Mouse (Mus musculus) CH12.LX (cell line): ENCODE results near the gene Dmbx1. TPM values are rescaled to one million over a fixed set of nuclear protein-coding genes. Genes with fewer than 3 reads are reported as not detected.

ENCODE experiments used
- DNase-seq: peaks from one replicate; pipeline ENCODE4 v3.0.0-alpha.2; 2013; ENCODE audit errors: extremely low read depth
- H3K27ac ChIP-seq: 2 replicates; pipeline ENCODE4 v1.5.1; 2012; ENCODE audit warnings: low read depth, mild to moderate bottlenecking, control low read depth, moderate library complexity; ENCODE audit not compliant: insufficient read depth
- H3K27me3 ChIP-seq: replicated peaks from 2 replicates; pipeline ENCODE3; 2012; ENCODE audit warnings: inconsistent platforms
- H3K36me3 ChIP-seq, 2 experiments: replicated peaks in 1 of 2; 2 replicates each; pipeline versions ENCODE3 to v1.6.1; 2012; ENCODE audit warnings: inconsistent platforms in 1 of 2, low read length in 1 of 2, mild to moderate bottlenecking in 1 of 2, mixed read lengths in 1 of 2, moderate library complexity in 1 of 2; ENCODE audit not compliant: control insufficient read depth in 1 of 2, insufficient read depth in 1 of 2
- H3K4me1 ChIP-seq, 2 experiments: 2 replicates each; pipeline ENCODE4 v1.6.1; 2012; ENCODE audit warnings: inconsistent platforms in 1 of 2, moderate library complexity in 1 of 2; ENCODE audit not compliant: insufficient read depth in 2 of 2, control insufficient read depth in 1 of 2
- H3K4me2 ChIP-seq: 2 replicates; pipeline ENCODE4 v1.6.1; 2012; ENCODE audit warnings: low read depth, mild to moderate bottlenecking, control low read depth; ENCODE audit not compliant: poor library complexity, insufficient read depth, severe bottlenecking
- H3K4me3 ChIP-seq, 3 experiments: fragments of 150-350 bp in 1 of 3; sonication (generic) in 1 of 3; replicated peaks in 1 of 3; 2 replicates each; pipeline versions ENCODE3 to v1.5.1; 2011 to 2012; ENCODE audit warnings: low read depth in 2 of 3, low read length in 2 of 3, mild to moderate bottlenecking in 2 of 3, moderate library complexity in 2 of 3, control low read depth in 1 of 3, improper control_type of control experiment in 1 of 3, inconsistent platforms in 1 of 3, mixed read lengths in 1 of 3; ENCODE audit not compliant: poor library complexity in 1 of 3
- H3K79me2 ChIP-seq: replicated peaks from 2 replicates; pipeline ENCODE4 v1.6.1; 2012; ENCODE audit warnings: mild to moderate bottlenecking, moderate library complexity; ENCODE audit not compliant: control insufficient read depth, poor library complexity, insufficient read depth, severe bottlenecking; ENCODE audit errors: extremely low read depth
- H3K9ac ChIP-seq: 2 replicates; pipeline ENCODE4 v1.6.1; 2012; ENCODE audit warnings: low read depth, mild to moderate bottlenecking, control low read depth, moderate library complexity; ENCODE audit not compliant: insufficient read depth
- H3K9me3 ChIP-seq: replicated peaks from 2 replicates; pipeline ENCODE3; 2012; ENCODE audit warnings: low read length, inconsistent platforms, mixed read lengths
- BHLHE40 ChIP-seq: IDR thresholded peaks from 2 replicates; pipeline ENCODE4 v1.6.1; 2011; ENCODE audit warnings: mild to moderate bottlenecking, low read depth, low read length, improper control_type of control experiment
- CHD1 ChIP-seq: IDR thresholded peaks from 2 replicates; pipeline ENCODE4 v1.6.1; 2012; ENCODE audit warnings: low read depth, low read length, improper control_type of control experiment, inconsistent platforms
- CHD2 ChIP-seq: IDR thresholded peaks from 2 replicates; pipeline ENCODE4 v1.6.1; 2011; ENCODE audit warnings: low read length, improper control_type of control experiment
- CTCF ChIP-seq, 2 experiments: IDR thresholded peaks in 1 of 2; conservative IDR thresholded peaks in 1 of 2; 2 replicates each; pipeline ENCODE4 v1.5.1; 2011 to 2012; ENCODE audit warnings: low read depth in 2 of 2, low read length in 2 of 2, improper control_type of control experiment in 1 of 2, inconsistent platforms in 1 of 2, mild to moderate bottlenecking in 1 of 2, moderate library complexity in 1 of 2
- ELF1 ChIP-seq: IDR thresholded peaks from 2 replicates; pipeline ENCODE4 v1.6.1; 2014; ENCODE audit warnings: low read depth, mild to moderate bottlenecking, inconsistent platforms, low read length, improper control_type of control experiment
- GABPA ChIP-seq: IDR thresholded peaks from 2 replicates; pipeline ENCODE4 v1.6.1; 2012; ENCODE audit warnings: low read depth, low read length, improper control_type of control experiment, inconsistent platforms; ENCODE audit not compliant: insufficient replicate concordance
- IRF4 ChIP-seq: IDR thresholded peaks from 2 replicates; pipeline ENCODE4 v1.6.1; 2014; ENCODE audit warnings: low read depth, mild to moderate bottlenecking, inconsistent platforms, low read length, improper control_type of control experiment
- MAFK ChIP-seq: IDR thresholded peaks from 2 replicates; pipeline ENCODE4 v1.6.1; 2011; ENCODE audit warnings: low read length, improper control_type of control experiment; ENCODE audit not compliant: insufficient replicate concordance
- MAZ ChIP-seq: IDR thresholded peaks from 2 replicates; pipeline ENCODE4 v1.6.1; 2012; ENCODE audit warnings: low read depth, mild to moderate bottlenecking, inconsistent platforms, low read length, improper control_type of control experiment, moderate library complexity
- MXI1 ChIP-seq: IDR thresholded peaks from 2 replicates; pipeline ENCODE4 v1.6.1; 2011; ENCODE audit warnings: mild to moderate bottlenecking, low read depth, low read length, improper control_type of control experiment
- NELFE ChIP-seq: IDR thresholded peaks from 2 replicates; pipeline ENCODE4 v1.6.1; 2011; ENCODE audit warnings: low read depth, low read length, improper control_type of control experiment
- NRF1 ChIP-seq: IDR thresholded peaks from 2 replicates; pipeline ENCODE4 v1.6.1; 2014; ENCODE audit warnings: low read depth, mild to moderate bottlenecking, inconsistent platforms, low read length, improper control_type of control experiment, moderate library complexity
- PAX5 ChIP-seq: IDR thresholded peaks from 2 replicates; pipeline ENCODE4 v1.6.1; 2012; ENCODE audit warnings: low read length, inconsistent platforms, mixed read lengths
- RCOR1 ChIP-seq: conservative IDR thresholded peaks from 2 replicates; pipeline ENCODE4 v1.6.1; 2012; ENCODE audit warnings: low read depth, mild to moderate bottlenecking, inconsistent platforms, low read length, improper control_type of control experiment
- SMC3 ChIP-seq: IDR thresholded peaks from 2 replicates; pipeline ENCODE4 v1.6.1; 2011; ENCODE audit warnings: low read depth, low read length, improper control_type of control experiment
- TCF12 ChIP-seq: IDR thresholded peaks from 2 replicates; pipeline ENCODE4 v1.6.1; 2014; ENCODE audit warnings: low read depth, mild to moderate bottlenecking, inconsistent platforms, low read length, improper control_type of control experiment
- UBTF ChIP-seq: IDR thresholded peaks from 2 replicates; pipeline ENCODE4 v1.6.1; 2012; ENCODE audit warnings: low read depth, mild to moderate bottlenecking, inconsistent platforms, low read length, improper control_type of control experiment, moderate library complexity
- ZC3H11A ChIP-seq: IDR thresholded peaks from 2 replicates; pipeline ENCODE4 v1.6.1; 2012; ENCODE audit warnings: low read depth, mild to moderate bottlenecking, inconsistent platforms, low read length, improper control_type of control experiment
- ZMIZ1 ChIP-seq: IDR thresholded peaks from 2 replicates; pipeline ENCODE4 v1.6.1; 2012; ENCODE audit warnings: low read depth, mild to moderate bottlenecking, inconsistent platforms, low read length, improper control_type of control experiment
- dilution Hi-C: fragments of 300-500 bp; cut with MboI; formaldehyde crosslinking; loops from 2 replicates; pipeline ENCODE4 v1.14.3; 2020; ENCODE audit warnings: low sequenced_read_pairs; ENCODE audit not compliant: extremely low pct_unique_long_range_greater_than_20kb, extremely low pct_ligation_motif_present
- in situ Hi-C: fragments of 300-500 bp; cut with MboI; formaldehyde crosslinking; loops from 3 replicates; pipeline ENCODE4 v1.14.3; 2019; ENCODE audit warnings: low sequenced_read_pairs, low pct_ligation_motif_present, low pct_unique_long_range_greater_than_20kb, mixed read lengths
- polyA plus RNA-seq: library from polyadenylated mRNA; unstranded; fragments of >175 nt; gene quantifications from 2 replicates; pipeline ENCODE4 v1.2.1, GENCODE M21; 2012; ENCODE audit warnings: low read depth; ENCODE audit not compliant: insufficient read length
- total RNA-seq, 2 experiments: library from RNA; depleted of rRNA; stranded (reverse); fragments of 300-350 nt in 1 of 2; fragments of >200 nt in 1 of 2; gene quantifications; 2 replicates each; pipeline ENCODE4 v1.2.3; 2012 to 2014

The Dmbx1 gene
- total and polyA plus RNA-seq, 3 experiments, result not detected

DNA sequence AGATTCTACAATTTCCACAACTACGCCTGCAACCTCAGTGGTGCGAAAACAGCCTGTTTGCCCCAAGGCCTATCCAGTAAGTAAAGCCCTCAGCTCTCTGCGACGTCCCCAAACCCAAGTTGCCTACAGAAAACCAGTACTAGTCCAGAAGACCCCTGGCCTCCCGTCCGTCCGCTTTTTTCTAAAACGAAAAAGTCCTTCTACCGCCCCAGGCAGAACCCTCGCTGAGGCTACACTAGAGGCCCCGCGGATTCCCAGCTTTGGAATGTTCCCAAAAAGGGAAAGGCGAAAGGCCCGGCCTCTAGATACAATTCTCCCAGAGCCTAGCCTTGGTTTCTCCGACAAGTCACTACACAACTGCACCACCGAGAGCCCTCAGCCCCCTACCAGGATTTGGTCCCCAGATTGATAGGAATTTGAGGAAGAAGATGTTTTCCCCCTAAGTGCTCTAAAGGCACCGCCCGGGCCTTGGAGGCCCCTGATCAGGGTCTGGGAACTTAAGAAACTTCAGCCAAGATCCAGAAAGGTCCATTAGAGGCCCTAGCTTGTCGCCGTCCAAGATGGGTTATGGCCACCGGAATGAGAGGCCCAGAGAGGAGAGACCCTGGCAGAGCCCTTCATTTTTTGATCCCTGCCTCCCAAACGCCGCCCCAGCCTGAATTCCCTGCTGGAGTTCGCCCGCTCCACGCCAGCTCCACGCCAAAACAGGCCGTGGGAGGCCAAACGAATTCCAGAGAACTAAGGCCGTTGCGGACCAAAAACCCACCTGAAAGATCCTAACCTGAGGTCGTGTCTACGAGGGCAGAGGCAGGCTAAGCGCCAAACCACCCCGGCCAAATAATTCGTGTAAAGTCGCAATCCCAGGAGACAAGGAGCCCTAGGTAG is 1.2 kb downstream of the Dmbx1 start:
- no peak overlapping the region for H3K27ac ChIP-seq
- dilution Hi-C loops (no loop called here), in situ Hi-C loops (no loop called here)
- peaks cover 90% of the 10 kb centered on the region for H3K27me3 ChIP-seq
- H3K79me2 ChIP-seq, result no peaks in the 10 kb centered on the region
- no peak for DNase-seq
- no peaks in the 10 kb centered on the region; a peak in 1 of 4 replicates for H3K4me1 ChIP-seq
- H3K36me3 ChIP-seq, result no peaks in the 10 kb centered on the region
- H3K9ac ChIP-seq, result no peak overlapping the region
- no peak overlapping the region for H3K4me3 ChIP-seq
- H3K9me3 ChIP-seq, result no peaks in the 10 kb centered on the region
- TF ChIP-seq NRF1 (no peak), MAZ (no peak), CTCF (conservative IDR thresholded peaks at IDR 0.05 in 1 of 2, IDR thresholded peaks at IDR 0.05 in 1 of 2; ENCODE audit: low read depth in 2 of 2, low read length in 2 of 2) (no peak), UBTF (no peak), MAFK (no peak), CHD1 (no peak), RCOR1 (no peak), BHLHE40 (no peak), TCF12 (no peak), MXI1 (no peak), CHD2 (no peak), ZMIZ1 (no peak), GABPA (no peak), IRF4 (no peak), ELF1 (no peak), PAX5 (no peak), NELFE (no peak), ZC3H11A (no peak), SMC3 (no peak)
- no peak overlapping the region for H3K4me2 ChIP-seq
